Mouse (Mus musculus) brain, adult 2 months (tissue): ENCODE results near the gene Col12a1.

Experiments
- DNase-seq: peaks from one replicate; pipeline ENCODE4 v3.0.0; 2011; ENCODE audit warnings: low read depth, low spot score

Col12a1 gene

DNA sequence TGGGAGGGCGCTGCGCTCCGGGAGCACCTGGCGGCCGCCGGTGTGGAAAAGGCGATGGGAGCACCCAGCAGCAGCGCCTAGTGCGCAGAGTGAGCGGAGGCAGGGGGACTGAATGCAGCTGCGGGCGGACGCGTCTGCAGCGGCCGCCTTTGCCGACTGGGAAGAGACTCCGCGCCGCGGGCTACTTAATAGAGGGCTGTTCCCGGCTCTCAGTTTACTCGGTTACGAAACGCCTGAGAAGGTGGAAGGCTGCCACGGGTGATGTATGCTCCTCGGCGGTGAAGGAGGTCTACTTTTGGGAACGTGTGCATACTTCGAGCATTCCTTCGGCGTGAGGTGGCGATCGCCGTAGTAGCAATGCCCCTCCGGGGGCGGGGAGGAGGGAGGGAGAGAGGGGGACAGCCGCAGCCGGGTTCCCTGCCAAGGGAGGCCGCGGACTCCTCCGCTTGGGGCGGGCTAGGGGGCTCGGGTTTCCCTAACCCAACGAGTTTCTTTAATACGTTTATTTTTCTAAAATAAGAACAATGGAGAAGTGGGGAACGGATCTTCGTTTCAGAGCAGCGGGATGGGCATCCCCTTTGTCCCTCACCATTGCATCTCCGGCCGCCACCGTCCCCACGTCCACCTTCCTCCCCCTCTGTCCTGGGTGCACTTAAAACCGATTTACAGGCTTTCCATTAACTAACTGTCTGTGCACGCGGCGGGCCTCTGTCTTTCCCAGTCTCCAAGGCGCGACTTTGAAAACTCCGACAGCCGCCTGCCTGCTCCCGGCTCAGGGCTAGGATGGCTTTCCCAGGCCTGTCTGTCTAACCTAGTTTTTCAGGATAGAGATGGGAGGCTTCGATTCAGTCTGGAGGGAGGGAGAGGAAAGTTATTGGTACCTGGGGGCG lies at the start of gene Col12a1:
Gene Col12a1, minus strand, starts transcription at position 351 of the 890 bp plus-strand sequence.
- DNase-seq: peak; percentile 48

DNA sequence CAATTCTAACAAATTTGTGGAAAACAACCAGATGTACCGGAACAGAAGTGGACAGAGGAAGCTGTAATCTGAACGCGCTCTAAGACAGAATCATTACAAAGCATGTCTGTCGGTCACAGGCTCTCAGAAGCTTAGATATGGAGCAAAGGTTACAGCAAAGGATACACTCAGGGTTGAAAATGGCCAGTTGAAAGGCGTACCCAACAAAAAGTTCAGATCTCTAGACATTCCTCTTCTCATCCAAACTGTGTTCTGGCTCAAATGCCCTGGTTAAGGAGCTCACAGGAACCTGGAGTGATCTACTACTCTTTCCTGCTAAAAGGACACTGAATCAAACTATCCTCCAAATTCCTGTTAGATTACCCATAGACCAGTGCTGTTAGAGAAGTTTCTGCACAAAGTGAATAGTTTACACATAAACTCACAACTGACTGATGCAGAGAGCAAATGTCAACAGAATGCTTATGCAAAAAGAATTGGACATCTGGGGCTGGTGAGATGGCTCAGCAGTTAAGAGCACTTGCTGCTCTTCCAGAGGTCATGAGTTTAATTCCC lies 48.4 kb upstream of the Col12a1 start:
- no peak for DNase-seq

DNA sequence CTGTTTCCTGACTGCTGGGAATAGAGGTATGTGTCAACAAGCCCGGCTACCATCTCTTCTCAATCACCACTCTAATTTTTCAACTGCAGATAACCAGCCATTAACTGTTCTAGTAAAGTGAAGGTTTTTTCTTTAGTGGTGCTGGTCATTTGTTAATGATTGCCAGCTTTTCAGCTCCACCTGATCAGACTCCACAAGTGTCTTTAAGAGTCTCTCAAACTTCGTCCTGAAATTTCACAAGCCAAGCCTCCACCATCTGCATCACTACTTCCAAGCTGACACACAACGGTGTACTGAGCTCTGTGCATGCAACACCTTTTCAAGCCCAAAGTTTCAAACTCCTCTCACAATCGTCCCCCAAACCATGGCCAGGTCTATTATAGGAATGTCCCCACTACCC lies 46.7 kb upstream of the Col12a1 start:
- no peak for DNase-seq

DNA sequence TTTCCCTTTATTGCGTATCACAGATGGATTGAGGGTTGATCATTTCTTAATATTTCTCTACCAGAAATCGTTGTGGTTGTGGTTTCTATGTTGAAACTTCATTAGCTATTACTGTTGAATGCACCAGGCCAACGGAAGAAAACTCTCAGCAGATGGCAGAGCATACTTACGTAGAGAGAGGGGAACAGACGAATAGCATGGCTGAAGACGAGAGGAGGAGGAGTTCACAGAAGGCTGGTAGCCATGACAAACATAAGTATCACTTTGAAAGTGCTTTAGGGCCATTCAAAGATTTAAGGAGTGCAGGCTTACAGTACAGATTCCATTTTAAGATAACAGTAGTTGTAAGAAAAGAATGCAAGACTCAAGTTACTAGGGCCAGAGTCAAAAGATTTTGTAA lies 43.9 kb upstream of the Col12a1 start:
- DNase-seq: no peak

DNA sequence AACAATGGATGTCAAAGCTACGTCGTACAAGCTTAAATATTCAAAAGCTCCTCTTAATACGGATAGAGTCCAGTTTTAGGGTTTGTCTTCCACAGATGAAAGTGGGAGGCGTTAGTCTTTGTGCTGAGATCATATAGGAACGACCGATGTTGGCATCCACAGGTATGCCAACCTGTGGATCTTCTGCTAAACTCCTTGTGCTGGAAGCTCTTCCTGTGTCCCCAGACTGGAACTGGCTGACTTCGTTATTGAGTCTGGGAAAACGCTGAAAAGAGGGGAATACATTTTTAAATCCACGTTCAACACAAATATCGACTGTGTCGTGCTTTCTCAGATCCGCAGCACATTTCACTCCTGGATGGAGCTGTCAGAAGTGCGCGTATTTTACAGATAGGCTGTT lies 41.4 kb upstream of the Col12a1 start:
- DNase-seq: no peak

DNA sequence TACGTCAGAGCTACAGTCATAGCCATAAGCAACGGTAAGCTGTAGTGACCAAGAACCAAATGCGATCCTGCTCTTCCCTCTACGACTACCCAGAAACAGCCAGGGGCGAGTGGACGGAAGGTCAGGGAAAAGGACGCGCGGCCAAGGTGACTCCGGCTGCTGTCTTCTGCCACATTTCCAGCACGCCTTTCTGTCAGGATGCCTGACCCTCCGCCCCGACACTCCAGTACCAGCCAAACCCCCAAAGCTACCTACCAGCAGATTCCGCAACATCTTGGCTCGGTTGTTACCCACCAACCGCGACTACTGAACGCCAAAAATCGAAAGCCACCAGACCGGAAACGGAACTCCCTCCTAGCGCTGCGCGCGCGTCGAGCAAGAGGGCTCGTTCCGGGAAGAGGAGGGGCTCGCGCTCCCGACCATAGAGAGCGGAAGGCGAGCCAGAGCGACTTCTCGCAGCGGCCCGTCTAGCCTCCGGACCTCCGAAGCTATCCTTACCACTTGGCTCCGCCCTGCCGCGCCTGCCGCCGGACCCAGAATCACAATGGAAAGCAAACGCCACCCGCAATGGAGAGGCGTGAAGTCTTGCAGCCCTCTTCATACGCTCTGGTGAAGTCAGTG lies 40.9 kb upstream of the Col12a1 start, which contains the start of gene Cox7a2:
Gene Cox7a2, minus strand, starts transcription at position 494 of the 621 bp plus-strand sequence.
- peak; percentile 99 for DNase-seq

DNA sequence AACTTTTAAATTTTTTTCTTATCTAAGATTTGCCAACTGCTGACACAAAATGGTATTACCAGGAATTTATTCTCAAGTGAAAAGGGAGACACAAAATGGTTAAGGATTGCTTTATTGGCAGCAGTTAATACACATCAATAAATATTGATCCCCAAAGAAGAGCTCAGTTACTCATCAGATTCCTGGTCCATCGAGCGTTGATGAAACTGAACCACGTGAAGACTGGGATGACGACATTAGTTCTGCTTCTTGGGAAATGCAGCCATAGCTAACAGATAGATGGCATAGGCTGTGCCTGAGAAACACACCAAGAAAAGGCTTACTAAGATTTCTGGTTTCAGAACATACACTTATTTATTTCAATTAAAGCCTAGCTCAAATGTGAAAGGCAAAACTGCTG lies 36.7 kb upstream of the Col12a1 start:
- no peak for DNase-seq

DNA sequence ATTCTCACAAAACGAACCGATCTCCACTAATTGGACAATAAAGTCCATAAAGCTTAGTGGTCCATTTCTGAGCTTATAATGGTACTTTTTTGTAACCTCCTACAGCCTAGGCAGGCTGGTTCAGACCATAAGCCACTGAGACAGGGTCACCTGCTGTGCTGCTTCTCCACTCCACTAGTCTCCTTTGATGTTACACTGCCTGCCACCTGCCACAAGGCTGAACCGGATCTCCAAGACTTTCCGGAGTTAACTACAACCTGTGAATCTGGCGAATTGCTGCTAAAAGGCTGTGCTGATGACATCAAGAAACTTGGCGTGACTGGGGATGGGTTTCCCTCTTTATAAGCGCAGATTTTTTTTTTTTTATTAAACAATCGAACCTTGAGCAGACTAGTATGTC lies 33.2 kb upstream of the Col12a1 start:
- DNase-seq: no peak

DNA sequence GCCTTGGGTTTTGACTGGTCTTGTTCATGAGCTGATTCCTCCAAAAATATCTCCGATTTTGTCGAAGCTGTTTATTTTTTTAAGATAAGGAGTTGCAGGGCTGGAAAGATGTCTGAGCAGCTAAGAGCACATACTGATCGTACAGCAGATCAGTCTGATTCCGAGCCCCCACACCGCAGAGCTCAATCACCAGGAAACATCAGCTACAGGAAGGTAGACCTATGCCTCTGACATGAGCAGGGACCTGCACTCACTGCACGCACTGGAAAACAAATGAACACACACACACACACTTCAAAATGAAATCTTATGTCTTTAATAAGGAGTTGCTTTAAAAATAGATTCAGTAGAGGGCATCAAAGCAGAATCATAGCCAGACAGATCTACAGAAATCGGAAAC lies 32.1 kb upstream of the Col12a1 start:
- no peak for DNase-seq

DNA sequence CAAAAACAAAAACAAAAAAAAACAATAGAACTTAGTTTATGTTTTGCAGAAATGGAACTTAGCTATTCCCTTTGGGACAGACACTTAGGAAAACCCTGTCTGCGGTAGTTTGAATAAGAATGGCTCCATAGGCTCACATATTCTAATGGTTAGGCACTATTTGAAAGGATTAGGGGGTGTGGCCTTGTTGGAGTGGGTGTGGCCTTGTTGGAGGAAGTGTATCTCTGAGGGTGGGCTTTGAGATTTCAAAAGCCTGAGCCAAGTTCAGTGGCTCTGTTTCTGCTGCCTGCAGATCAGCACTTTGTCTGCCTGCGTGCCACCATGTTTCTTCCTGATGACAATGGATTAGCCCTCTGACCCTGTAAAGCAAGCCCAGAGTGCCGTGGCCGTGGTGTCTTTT lies 26.4 kb upstream of the Col12a1 start:
- DNase-seq: no peak

DNA sequence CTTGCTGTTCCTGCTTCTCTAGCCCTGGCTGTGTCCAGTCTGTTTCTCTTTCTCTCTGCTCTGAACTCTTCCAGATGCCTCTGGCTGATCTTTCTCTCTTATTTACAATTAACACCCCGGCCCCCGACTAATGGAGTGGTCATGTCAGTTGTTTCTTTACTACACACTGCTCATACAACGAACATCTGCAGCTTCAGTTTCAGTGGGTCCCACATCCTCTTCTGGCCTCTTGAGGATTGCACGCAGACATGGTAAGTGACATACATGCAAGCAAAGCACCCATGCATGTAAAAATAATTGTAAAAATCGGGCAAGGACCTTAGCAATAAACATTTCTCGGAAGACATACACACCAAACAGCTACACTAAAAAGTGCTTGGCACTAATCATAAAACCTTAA lies 17.0 kb upstream of the Col12a1 start:
- no peak for DNase-seq

DNA sequence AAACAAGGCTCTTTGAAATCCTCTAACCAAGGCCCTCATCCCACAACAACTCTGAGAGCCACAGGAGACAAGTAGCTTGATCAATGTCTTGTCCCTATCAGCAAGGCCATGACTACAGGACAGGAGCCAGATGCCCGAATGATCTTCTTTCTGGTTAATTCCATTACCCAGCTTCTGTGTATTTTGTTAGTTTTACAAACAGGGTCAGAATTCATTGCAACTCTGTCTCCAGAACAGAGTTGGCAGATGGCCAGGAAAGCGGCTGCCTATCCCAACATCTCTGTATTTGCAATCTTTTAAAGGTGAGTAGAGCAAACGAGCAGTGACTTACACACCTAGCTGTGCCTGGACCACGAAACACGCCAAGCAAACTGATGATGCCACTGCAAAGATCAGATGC lies 11.7 kb upstream of the Col12a1 start:
- no peak for DNase-seq

DNA sequence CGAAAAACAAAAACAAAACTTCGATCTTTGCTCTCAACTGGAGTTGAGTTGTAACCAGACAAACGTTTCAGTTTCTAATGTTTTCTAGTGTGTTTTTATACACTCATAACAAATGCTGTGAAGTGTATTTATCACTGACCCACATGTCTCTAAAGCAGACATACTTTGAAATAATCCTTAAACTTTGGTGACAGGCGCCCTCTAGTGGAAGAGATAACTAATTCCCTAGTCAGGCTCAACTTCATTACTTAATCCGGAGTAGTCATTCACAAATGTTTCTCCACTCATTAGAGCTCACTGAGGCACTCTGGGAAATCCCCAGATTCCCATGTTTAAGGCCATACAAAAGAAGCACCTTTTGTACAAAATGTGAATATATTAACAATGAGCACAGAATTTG lies 4.5 kb upstream of the Col12a1 start:
- peak; percentile 58 for DNase-seq

DNA sequence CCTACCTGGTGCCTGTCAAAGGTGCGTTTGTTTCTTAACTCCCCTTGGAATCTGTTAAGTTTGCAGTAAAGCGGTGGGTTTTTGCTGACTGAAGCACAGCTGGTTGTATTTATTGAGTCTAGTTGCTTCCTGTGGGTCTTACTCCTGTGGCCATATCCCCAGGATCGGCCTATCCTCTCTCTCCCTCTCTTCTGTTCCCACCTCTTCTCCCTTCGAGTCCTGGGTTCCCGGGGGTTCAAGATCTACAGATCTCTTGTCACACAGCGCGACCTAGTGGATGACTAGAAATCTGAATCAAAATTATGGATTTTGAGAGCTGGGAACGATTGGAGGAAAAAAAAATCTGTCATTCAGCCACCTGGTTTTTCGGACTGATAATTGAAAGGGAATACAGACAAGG lies 2.4 kb upstream of the Col12a1 start:
- DNase-seq: peak; percentile 74

DNA sequence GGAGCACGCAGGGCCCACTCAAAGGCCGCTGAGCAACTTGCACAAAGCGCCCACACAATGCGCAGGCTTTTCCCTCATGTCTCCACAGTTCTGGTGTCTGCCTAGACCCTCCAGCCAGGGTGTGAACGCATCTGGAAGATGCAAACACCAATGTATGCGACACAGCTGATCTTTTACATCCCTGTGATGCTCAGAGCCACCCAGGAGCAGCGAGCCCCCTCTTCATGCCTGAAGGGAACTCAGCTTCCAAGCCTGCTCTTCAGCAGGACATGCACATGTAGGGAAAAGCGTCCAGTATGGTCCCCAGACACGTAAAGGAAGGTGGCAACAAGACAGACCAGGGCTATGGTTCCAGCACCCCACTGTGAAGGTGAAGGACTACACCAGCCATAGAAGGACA lies 1.5 kb upstream of the Col12a1 start:
- DNase-seq: no peak

DNA sequence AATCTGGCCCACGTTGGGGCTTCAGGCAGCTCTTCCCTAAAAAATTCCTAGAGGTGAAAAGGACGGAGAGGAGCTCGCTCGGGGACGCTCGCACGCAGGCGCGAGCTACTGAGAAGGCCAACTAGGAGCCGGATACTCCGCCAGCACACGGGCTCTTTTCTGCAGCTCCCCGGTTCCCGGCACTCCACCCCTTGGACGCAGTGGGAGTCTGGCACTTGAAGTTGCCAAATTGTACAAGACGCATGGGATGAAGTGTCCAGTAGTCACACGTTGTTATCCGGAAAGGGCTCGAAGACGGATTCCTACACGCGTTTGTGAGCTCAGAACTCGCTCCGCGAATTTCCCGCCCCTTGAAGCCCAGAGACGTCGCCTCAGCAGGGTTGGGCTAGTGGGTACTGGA lies 820 bp upstream of the Col12a1 start:
- DNase-seq: no peak

DNA sequence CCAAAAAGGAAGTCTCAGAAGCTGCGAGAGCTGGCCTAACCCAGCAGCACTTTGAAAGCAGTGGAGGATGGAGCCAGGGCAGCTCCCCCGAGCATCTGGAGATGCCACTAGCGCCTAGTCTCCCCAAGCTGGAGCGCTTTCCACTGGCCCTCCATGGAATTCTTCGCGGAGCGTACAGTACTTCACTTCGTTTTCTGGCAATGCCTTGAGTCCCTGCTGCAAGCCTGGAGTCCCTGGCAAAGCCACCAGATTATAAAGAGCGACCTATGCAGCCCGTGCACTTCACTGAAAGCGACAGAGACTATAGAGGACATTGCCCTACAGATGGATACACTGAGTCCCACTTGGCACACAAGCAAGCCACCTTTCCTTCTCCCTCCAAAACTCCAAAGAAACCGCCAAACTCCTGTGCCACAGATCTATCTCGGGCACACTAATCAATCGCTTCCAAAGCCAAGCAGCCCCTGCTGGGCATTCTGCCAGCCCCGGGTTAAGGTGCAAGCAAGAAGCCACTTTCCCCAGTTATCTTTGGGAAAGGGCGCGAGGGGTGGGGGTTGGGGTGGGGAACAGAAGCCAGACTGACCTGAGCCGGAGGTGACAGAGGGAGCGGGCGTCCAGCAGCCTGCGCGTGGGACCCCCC lies 675 bp downstream of the Col12a1 start:
- no peak for DNase-seq

DNA sequence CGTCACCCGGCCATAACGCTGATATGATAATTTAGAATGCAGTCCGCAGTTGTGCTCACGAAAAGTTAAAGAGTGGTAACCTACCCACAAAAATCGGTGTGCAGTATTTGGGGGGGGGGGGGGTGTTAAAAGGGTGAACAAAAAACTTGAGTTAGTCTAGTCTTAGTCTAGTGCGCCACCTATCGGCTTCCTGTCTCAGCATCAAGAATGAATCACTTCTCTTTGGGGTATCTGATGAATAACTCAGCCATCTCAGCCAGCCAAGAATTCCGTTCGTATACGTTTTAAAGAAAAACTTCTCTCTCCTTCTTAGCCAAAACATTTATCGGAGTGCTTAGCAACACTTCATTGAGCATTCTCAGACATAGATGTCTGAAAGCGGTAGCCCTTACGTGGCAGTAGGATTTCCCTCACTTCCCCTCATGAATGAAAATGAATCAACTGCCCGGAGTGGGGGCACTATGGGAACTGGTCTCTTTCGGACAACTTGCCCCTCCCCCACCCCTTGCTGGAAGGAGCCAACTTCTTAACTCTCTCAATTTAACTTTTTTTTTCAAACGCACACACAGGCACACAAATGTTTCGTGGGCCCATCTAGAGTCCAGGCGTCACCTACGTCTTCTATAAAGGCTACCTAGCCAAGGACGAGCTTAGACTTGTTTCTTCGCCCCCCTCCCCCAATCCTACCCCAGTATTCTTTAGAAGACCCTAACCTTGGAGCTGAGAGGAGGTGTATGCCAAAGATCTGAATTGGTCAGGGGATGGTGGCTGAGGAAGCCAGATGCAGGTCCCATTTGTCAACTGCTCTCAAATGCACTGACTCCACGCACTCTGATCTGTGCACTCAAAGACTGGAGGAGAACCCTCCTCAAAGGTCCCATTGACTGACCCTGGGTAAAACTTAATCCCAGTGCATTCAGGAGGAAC lies 1.5 kb downstream of the Col12a1 start:
- peak; percentile 88 for DNase-seq

DNA sequence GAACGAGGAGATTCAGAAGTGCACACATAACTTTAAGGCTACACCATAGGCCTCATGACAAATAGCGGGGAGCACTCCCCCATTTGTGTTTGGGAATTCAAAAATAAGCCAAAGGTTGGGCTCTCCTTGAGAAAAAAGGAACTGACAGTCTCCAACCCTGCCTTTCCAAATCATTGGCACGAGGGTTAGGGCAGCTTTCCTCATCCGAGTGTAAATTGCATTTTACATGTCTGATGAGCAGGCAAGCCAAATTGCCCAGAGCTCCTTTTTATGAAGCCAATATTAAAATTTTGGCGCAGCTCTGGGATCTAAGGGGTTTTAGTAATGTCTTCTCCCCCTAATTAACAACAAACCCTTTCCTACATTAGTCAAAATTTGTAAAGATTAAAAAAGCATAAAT lies 2.1 kb downstream of the Col12a1 start:
- no peak for DNase-seq

DNA sequence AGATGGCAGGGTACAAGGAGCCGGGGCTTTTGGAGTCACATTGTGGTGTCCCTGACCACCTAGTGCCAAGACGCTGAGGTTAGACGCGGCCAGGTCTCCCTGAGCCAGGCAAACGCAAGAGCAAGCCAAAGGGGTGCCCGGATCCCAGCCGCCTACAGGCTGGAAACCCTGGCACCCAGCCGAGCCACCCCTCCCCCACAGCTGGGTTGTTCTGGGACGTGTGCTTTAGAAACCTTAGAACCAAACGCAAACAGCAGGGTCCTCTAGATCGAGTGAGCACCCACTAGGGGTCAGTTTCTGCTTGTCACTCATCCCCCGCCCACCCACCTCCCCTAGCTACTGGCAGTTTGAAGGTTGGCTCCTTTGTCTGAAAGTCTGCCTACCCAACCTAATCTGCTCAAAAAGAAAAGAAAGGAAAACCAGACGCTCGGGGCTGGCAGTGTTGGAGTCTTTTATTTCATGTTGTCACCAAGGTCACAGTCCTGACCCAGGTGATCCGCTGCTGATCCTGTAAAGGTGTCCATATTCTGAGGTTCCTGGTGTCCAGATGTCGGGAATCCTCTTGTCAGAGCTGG lies 4.1 kb downstream of the Col12a1 start:
- no peak for DNase-seq
